Comparison of ENCODE assay signal across 8 mouse cellular contexts in the genomic region with DNA sequence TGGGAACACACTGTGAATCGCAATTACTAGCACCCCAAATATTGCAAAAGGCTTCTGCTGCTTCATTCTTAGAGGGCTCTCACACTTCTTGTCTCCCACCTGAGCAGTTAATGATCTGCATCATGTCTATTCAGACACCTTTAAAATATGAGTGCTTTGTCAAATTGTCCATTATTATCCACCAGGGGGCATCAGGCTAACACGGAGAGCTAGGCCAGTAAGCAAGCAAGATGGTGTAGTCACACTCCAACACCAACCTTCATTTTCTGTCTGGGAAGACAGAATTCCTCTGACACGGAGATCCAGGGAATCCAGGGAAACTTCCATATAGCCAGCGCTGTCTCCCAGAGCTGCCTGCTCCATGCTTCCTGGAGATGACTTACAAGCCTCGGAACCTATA.
DNase-seq lines count a peak whose midpoint lies in the region; ATAC-seq lines count a peak whose summit lies in the region.

No protein-coding gene starts in this region.

- no peak overlapping the region for H3K4me2 ChIP-seq in neural tube, embryonic 15.5 days

- no peak overlapping the region for H3K4me3 ChIP-seq in neural tube, embryonic 15.5 days (replicated peaks)

- no peaks in the 10 kb centered on the region for H3K27me3 ChIP-seq in neural tube, embryonic 15.5 days (replicated peaks)

- no peak overlapping the region for H3K9ac ChIP-seq in neural tube, embryonic 15.5 days (replicated peaks)

- peak; percentile 59; the same call in 1 of the 2 replicates for ATAC-seq in neural tube, embryonic 15.5 days (ENCODE audit: low FRiP score)

- no peaks in the 10 kb centered on the region for H3K9me3 ChIP-seq in neural tube, embryonic 15.5 days (replicated peaks)

- peak; percentile 8 to 43 for DNase-seq in heart, adult 18-20 months
- DNase-seq in heart, adult 11 months: no peak
- peak; percentile 36 for DNase-seq in thymus, postnatal 0 days (ENCODE audit: low spot score)
- no peak for DNase-seq in thymus, postnatal 36 days
- DNase-seq in embryo, embryonic 10 days (ENCODE audit: low spot score): peak; percentile 53
- no peak for DNase-seq in gastrocnemius, postnatal 25 days
- no peak for DNase-seq in layer of hippocampus, postnatal 36 days

- H3K27ac ChIP-seq in neural tube, embryonic 15.5 days (replicated peaks): no peak overlapping the region

- H3K4me1 ChIP-seq in neural tube, embryonic 15.5 days: 0 out of 2 replicates have a peak, but pooled peaks cover 2% of the 10 kb centered on the region

- H3K36me3 ChIP-seq in neural tube, embryonic 15.5 days: peaks cover 61% of the 10 kb centered on the region

- WGBS in neural tube, embryonic 15.5 days: 68% methylated on average over 5 of the region's 5 CpGs

Comparison
In these comparisons a context has a peak if more than half of its experiments do, and no peak if none do; other contexts are left out.
1. DNase-seq: peak in heart, adult 18-20 months (2 of 2), thymus, postnatal 0 days (single experiment) and embryo, embryonic 10 days (single experiment); none in heart, adult 11 months (single experiment), thymus, postnatal 36 days (0 of 2), gastrocnemius, postnatal 25 days (single experiment) and layer of hippocampus, postnatal 36 days (0 of 2).